Mouse (Mus musculus): ENCODE measurements around the gene Glra2. TPM values are rescaled to one million over a fixed set of nuclear protein-coding genes. Genes with fewer than 3 reads are reported as not detected.
"Not testable (repeated sequence)": the region's sequence is repeated elsewhere in the genome, so short reads cannot be mapped to it uniquely, and the experiment has no call there.

Glra2 gene
- not detected in 2 replicates for total RNA-seq (2015; ENCODE audit: low replicate concordance)
- total RNA-seq (2017; ENCODE audit: low replicate concordance): not detected in 2 replicates

GRCm38 (mm10) chrX:165326939-165327698 is at the start of gene Glra2:
Glra2 (minus strand) TSS chrX:165327393.
- no peak for ATAC-seq (replicated peaks; ENCODE audit: low FRiP score, poor library complexity, severe bottlenecking)

GRCm38 (mm10) chrX:165362798-165363197 is 35.6 kb upstream of the Glra2 start:
- ATAC-seq (replicated peaks; ENCODE audit: low FRiP score, poor library complexity, severe bottlenecking): no peak

DNA sequence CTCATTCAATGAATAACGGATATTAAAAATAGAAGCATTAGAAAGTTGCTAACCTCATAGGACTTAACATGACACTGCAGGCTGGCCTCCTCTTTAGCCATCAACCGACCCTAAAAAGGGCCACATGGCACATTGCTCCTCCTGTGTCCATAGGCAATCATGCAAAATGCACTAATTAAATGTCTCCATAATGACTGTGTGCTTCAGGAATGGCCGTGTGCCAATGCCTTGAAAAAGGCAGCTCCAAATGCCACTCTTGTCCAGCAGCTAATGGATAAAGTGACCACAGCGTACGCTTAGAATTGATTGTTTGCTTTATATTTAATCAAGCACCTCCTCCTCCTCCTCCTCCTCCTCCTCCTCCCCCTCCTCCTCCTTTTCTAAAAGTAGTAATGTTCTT is 17.4 kb upstream of the Glra2 start:
- no peak for ATAC-seq (replicated peaks; ENCODE audit: low FRiP score, poor library complexity, severe bottlenecking)

DNA sequence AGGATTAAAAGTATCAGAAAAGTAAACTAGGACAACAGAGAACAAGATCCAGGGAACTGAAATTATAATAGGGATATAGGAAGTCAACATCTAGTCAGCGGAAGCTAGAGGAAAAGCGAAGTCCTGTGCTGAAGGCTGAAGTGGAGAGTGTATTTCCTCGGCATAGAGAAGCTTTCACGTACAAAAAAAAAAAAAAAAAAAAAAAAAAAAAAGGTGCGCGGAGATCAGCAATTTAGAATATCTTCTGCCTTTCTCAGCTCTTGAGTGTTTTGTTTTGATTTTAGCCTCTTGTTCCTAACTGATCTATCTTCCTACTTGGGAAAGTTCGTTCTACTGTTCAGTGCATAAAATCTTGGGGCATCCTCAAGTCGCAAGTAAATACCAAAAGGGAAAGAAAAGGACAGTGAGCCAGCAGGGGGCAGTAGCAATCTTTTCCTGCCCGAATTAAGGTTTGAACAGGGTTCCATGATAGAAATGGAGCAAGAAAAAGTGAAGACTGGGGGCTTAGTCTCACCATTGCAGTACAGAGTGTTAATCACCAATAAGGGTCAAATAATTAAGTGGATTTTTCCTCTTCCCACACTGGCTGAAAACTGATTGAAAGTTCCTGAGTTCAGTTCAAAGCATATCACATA is 623 bp upstream of the Glra2 start:
- ATAC-seq (replicated peaks; ENCODE audit: low FRiP score, poor library complexity, severe bottlenecking): no peak

- no peak for ATAC-seq (replicated peaks; ENCODE audit: low FRiP score, poor library complexity, severe bottlenecking)
Measured at GRCm38 (mm10) chrX:165193550-165193949, 133.6 kb downstream of the Glra2 start.

DNA sequence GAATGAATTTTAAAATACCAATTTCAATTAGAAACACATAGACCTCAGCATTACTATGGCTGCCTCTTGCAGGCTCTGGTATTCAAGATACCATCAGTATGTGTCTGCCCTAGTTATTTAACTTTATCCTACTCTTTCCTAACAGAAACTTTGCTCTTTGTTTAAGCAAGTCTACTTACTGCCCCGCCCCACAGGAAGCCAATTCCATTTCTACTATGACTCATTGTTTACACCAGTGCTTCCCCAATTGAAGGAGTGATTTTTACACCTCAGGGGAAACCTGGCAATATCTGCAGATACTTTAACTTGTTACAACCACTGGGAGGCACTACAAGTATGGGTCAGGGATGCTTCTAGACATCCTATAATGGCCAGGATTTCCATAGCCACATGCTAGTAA is 136.0 kb downstream of the Glra2 start:
- no peak for ATAC-seq (replicated peaks; ENCODE audit: low FRiP score, poor library complexity, severe bottlenecking)

DNA sequence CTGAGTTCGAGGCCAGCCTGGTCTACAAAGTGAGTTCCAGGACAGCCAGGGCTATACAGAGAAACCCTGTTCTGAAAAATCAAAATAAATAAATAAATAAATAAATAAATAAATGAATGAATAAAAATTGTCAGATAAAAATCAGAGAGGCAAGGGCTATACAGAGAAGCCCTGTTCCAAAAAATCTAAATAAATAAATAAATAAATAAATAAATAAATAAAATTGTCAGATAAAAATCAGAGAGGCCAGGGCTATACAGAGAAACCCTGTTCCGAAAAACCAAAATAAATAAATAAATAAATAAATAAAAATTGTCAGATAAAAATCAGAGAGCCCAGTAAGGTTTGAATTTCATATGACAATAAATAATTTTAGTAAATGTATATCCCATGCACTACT is 144.2 kb downstream of the Glra2 start:
- ATAC-seq (replicated peaks; ENCODE audit: low FRiP score, poor library complexity, severe bottlenecking): not testable (repeated sequence)

DNA sequence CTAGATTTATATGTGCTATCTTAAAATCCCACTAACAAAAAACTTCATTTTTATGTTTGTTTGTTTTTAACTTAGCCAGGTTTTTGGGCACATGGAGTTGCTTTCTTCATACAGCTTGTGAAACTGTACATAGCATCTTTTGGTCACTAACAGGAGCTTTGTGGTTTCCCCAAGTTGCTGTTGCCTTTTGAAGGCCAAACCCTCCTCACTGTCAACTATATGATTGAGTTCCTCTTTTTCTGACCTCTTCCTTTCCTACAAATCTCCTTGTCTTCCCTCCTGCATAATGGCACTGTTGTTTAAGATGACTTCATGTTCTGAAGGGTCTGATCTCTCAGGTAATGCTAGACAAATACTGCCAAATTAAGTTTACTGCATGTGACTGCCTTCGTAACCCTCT is 170.6 kb downstream of the Glra2 start:
- ATAC-seq (replicated peaks; ENCODE audit: low FRiP score, poor library complexity, severe bottlenecking): no peak

DNA sequence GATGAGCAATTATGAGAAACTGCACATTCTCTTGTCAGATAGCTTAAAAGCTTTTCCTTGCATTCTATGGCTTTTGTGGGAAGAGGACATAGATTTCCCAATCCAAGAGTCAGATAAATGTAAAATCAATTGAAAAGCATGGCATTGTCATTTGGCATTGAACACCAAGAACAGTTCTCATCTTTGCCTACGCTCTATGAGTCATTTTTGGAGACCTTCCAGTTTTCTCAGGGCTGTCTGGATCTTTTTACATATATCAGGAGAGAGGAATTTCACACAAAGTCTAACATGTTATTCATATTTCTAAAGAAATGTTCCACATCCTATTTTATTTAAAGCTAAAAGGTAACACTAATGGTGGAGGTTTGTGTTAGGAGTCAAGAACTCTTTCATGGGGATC is 223.0 kb downstream of the Glra2 start:
- ATAC-seq (replicated peaks; ENCODE audit: low FRiP score, poor library complexity, severe bottlenecking): no peak

Measured in erythroid progenitor cell, adult 5-6 weeks (primary cell).